Comparison of ENCODE assay signal across 9 mouse cellular contexts in genomic region chr9:77986153-77986795, GRCm38 (mm10).
DNase-seq lines count a peak whose midpoint lies in the region; ATAC-seq and TF ChIP-seq lines count a peak whose summit lies in the region.
"Had no signal": no experiment of that assay in that cellular context is flagged by ENCODE, and none has a peak within 500 bp of the region (broad histone marks: within the 10 kb centered on the region; RNA-seq: fewer than 3 reads in every experiment).

No protein-coding gene starts in this region.

- no peak for TF ChIP-seq CTCF in cerebellum, adult 2 months (IDR thresholded peaks at IDR 0.05; ENCODE audit: borderline replicate concordance, insufficient read depth, low read depth, low read length)
- TF ChIP-seq CTCF in hindbrain, postnatal 0 days (IDR thresholded peaks at IDR 0.05; ENCODE audit: low read depth) = no peak

- peak overlapping the region; percentile 61 for H3K27ac ChIP-seq in cerebellum, adult 2 months (ENCODE audit: insufficient read depth, low read length)
- H3K27ac ChIP-seq in hindbrain, postnatal 0 days = no peak overlapping the region
- H3K27ac ChIP-seq in hindbrain, embryonic 12.5 days = no peak overlapping the region
- H3K27ac ChIP-seq in heart, embryonic 16.5 days (ENCODE audit: low read length) = no peak overlapping the region
- H3K27ac ChIP-seq: liver, embryonic 14.5 days had no signal

- ATAC-seq in cerebellum, adult (ENCODE audit: insufficient number of reproducible peaks, low FRiP score, low TSS enrichment) = no peak
- no peak for ATAC-seq in hindbrain, postnatal 0 days
- no peak for ATAC-seq in hindbrain, embryonic 12.5 days (ENCODE audit: low FRiP score)
- ATAC-seq in heart, embryonic 16.5 days (replicated peaks; ENCODE audit: extremely low read depth, insufficient read depth, low FRiP score) = peak; percentile 37; the same call in 1 of the 2 replicates
- ATAC-seq in erythroblast, adult 5-6 weeks (replicated peaks; ENCODE audit: low FRiP score, poor library complexity, severe bottlenecking) = no peak

- H3K4me1 ChIP-seq in cerebellum, adult 2 months (ENCODE audit: control insufficient read depth, insufficient read depth, low read length) = peaks cover 6% of the 10 kb centered on the region
- H3K4me1 ChIP-seq in hindbrain, postnatal 0 days (ENCODE audit: insufficient read depth, low read length) = no peaks in the 10 kb centered on the region
- H3K4me1 ChIP-seq in hindbrain, embryonic 12.5 days = no peaks in the 10 kb centered on the region
- peaks cover 9% of the 10 kb centered on the region for H3K4me1 ChIP-seq in heart, embryonic 16.5 days (ENCODE audit: control insufficient read depth, insufficient read depth, low read length)

- no peak overlapping the region for H3K4me3 ChIP-seq in cerebellum, adult 2 months (replicated peaks; ENCODE audit: insufficient read depth, low read depth, low read length)
- H3K4me3 ChIP-seq in hindbrain, postnatal 0 days (ENCODE audit: low read length) = no peak overlapping the region
- H3K4me3 ChIP-seq in hindbrain, embryonic 12.5 days = no peak overlapping the region
- no peak overlapping the region for H3K4me3 ChIP-seq in heart, embryonic 16.5 days (ENCODE audit: low read length)

- H3K27me3 ChIP-seq in cerebellum, adult 2 months (ENCODE audit: control insufficient read depth, insufficient read depth, low read length) = no peaks in the 10 kb centered on the region
- no peaks in the 10 kb centered on the region for H3K27me3 ChIP-seq in hindbrain, postnatal 0 days (ENCODE audit: insufficient read depth, low read length)
- no peaks in the 10 kb centered on the region for H3K27me3 ChIP-seq in hindbrain, embryonic 12.5 days
- no peaks in the 10 kb centered on the region for H3K27me3 ChIP-seq in heart, embryonic 16.5 days (ENCODE audit: control insufficient read depth, insufficient read depth, low read length)

- no peak for TF ChIP-seq POLR2A in cerebellum, adult 2 months (IDR thresholded peaks at IDR 0.05; ENCODE audit: borderline replicate concordance, insufficient read depth, low read length)

- H3K9ac ChIP-seq in hindbrain, postnatal 0 days (replicated peaks; ENCODE audit: low read length) = no peak overlapping the region
- H3K9ac ChIP-seq in hindbrain, embryonic 12.5 days = no peak overlapping the region
- no peak overlapping the region for H3K9ac ChIP-seq in heart, embryonic 16.5 days (ENCODE audit: low read length)
- H3K9ac ChIP-seq: liver, embryonic 14.5 days had no signal

- H3K4me2 ChIP-seq in hindbrain, postnatal 0 days (ENCODE audit: low read depth, low read length) = no peak overlapping the region
- H3K4me2 ChIP-seq in hindbrain, embryonic 12.5 days (replicated peaks) = no peak overlapping the region
- H3K4me2 ChIP-seq in heart, embryonic 16.5 days (ENCODE audit: low read depth, low read length) = no peak overlapping the region

- H3K9me3 ChIP-seq in hindbrain, postnatal 0 days (ENCODE audit: low read length) = no peaks in the 10 kb centered on the region
- H3K9me3 ChIP-seq in hindbrain, embryonic 12.5 days (replicated peaks) = no peaks in the 10 kb centered on the region
- no peaks in the 10 kb centered on the region for H3K9me3 ChIP-seq in heart, embryonic 16.5 days (replicated peaks; ENCODE audit: control insufficient read depth, low read length)

- 22% methylated on average over 8 of the region's 8 CpGs for WGBS in cerebellum, adult 2 months
- WGBS in hindbrain, postnatal 0 days = 67% methylated on average over 8 of the region's 8 CpGs
- WGBS in hindbrain, embryonic 12.5 days = 79% methylated on average over 8 of the region's 8 CpGs
- WGBS in heart, embryonic 16.5 days = 51% methylated on average over 8 of the region's 8 CpGs

- DNase-seq in cerebellum, adult 2 months = peak in 1 of 2 experiments; percentile 26
- peak; percentile 27 for DNase-seq in hindbrain, postnatal 0 days (ENCODE audit: low spot score)
- DNase-seq in adipocyte (ENCODE audit: low spot score) = peak; percentile 50
- DNase-seq in kidney, adult 11 months = no peak

- peaks cover 12% of the 10 kb centered on the region; the same call in 1 of the 2 replicates for H3K36me3 ChIP-seq in hindbrain, postnatal 0 days (ENCODE audit: insufficient read depth, low read length)
- peaks cover 36% of the 10 kb centered on the region for H3K36me3 ChIP-seq in hindbrain, embryonic 12.5 days
- H3K36me3 ChIP-seq in heart, embryonic 16.5 days (ENCODE audit: control insufficient read depth, insufficient read depth) = peaks cover 18% of the 10 kb centered on the region
